Mouse (Mus musculus) lung, postnatal 25 days (tissue): ENCODE data around the gene Coq7.

Source experiments
- DNase-seq: peaks from one replicate; pipeline ENCODE4 v3.0.0; 2022; ENCODE audit warnings: low spot score

The Coq7 gene

DNA sequence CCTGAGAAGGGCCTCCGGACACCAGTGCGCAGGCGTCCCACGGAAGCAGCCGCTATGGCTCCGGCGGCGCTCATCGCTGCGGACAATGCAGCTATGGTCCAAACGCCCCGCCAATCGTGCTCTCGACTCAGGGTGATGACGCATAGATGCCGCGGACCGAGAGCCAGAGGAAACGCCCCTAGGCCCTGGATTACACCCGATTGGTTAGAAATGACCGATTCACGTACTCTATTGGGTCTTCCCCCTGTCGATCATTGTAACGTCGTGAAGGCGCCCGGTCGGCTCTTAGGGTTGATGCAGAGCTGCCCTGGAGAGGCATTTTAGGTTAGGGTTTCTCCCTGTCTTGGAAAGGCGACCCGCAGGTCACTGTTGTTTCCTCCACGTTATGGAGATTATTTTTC is at the start of gene Coq7:
Gene Coq7 (minus strand): TSS at position 179 of the 401 bp plus-strand sequence.
- peak; percentile 96 for DNase-seq

DNA sequence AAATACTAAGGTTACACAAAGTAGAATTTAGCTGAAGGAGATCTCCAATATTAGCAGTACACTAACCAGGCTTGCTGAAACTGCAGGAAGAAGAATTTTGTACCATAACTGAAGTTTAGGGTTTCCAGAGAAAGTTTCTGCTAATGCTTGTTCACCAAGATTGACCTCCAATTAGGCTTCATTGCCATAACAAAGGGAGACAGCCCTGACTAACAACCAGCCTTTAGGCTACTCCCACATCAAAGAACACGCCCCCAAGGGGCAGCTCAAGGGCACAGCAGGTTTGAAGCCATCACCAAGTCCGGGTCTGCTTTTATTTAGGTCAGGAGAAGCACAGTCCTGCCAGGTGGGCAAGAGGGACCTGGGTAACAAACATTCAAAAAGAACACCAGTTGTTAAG is 46.8 kb upstream of the Coq7 start:
- no peak for DNase-seq

DNA sequence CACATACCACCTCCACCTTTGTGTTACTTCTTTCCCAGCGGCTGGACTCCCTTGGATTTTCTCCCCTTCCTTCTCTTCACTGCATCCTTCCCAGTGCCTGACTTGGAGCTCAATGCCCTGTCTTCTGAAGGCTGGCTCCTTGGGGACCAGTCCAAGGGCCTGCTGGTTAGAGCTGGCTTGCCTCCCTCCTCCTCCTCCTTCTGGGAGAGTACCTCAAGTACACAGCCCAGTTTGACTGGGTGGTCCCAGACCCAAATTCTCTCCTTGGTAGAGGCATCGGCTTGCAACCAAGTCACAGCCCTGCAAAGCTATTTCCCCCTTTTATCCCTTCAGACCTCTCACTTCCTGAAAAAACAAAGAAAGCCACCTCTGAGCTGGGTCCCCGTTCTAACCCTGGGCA is 45.1 kb upstream of the Coq7 start:
- DNase-seq: no peak

DNA sequence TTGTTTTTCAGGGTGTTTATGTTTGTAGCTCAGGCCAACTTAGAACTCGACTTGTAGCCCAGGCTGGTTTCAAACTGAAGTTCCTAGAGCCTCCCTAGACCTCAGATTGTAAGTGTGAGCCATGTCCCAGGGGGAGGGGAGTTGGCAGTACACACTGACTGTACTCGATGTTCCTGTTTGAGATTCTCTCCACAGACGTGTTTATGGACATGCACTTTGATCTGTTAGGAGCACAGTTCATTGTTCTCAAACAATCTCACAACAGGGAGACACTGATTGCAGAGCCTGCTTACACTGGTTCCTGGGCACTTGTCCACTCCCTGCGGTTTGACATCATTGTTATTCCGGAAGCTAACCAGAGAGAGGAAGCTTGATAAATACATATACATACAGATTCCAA is 38.9 kb upstream of the Coq7 start:
- DNase-seq: peak; percentile 63

DNA sequence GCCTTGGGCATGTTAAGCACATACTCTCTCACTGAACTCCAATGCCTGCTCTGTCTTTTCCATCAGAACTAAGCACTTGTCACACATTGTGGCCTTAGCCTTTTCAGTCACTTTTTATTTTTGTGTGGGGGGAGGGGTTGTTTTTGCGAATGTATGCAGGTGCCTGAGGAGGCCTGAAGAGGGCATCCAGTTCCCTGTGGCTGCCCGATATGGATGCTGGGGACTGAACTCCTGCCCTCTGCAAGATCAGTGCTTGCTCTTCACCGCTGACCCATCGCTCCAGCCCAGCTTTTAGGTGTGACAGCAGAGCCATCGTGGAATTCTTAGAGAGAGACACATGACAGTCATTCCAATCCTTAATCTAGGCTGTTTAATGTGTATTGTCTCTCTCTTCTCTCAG is 38.2 kb upstream of the Coq7 start:
- no peak for DNase-seq

DNA sequence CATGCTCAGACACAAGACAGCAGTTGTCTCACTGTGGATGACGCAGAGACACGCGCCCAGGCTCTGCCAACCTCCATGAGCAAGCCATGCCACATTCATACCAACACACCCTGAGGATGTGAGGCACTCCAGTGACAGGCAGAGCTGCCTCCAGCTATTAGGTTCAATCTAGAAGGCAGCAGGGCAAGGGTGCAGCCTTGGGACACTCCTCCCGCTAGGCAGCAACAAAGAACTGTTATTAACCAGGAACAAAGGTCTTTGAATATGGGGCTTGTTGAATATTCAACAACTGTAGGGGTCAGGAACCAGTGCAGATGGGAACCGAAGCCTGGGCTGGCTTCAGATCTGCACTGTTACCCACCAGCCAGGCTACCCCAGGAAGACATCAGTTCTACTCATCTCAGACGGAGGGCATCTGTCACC is 36.0 kb upstream of the Coq7 start:
- no peak for DNase-seq

DNA sequence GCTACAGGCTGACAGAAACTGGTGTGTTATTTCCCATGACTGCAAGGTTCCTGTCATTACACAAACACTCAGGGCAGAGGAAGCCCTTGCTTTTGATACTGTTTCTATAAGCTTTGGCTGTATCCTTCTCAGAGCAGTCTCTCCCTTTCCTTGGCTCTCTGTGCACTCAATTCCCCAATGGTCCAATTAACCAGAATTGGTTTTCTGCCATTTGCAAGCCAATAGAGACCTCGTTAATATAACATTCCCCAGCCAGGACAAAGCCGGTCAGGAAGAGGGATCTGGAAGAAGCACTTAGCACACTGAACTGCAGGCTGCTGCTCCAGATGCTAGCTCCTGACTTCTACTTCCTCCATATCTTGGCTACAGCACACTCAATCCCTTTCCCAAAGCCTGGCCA is 21.1 kb upstream of the Coq7 start:
- no peak for DNase-seq

DNA sequence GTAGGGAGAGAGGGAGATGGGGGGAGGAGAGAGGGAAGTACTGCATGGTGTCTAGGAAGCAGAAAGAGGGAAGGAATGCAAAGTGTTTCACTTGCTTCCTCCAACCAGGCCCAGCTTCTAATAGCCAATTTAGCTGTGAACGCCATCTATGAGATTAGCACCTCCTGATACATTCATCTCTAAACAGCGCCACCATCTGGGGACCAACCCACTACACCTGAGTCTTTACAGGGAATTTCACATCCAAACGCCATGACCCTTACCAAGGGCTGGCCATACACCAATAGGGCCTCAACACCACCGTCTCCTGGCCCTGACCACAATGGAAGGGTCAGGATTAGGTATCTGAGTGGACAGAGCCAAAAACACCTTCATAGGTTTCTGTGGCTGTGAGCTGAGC is 20.7 kb upstream of the Coq7 start:
- DNase-seq: peak; percentile 38

DNA sequence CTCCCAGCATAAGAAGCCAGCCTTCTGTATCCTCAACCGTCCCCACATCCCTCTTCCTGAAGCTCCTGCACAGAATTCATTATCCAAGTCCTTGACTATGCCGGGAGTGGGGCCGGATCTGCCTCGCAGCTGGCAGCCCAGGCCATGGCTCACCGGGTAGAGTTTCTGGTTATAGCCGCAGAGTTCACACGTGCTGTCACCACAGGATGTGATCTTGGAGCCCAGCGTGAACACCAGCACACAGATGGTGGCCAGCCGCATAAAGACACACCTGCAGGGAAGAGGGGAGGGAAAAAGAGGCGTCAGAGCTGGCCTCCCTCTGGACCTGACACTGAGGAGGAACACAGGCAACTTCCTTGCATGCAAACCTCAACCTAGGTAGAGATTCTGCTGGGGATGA is 14.3 kb upstream of the Coq7 start:
- DNase-seq: no peak

DNA sequence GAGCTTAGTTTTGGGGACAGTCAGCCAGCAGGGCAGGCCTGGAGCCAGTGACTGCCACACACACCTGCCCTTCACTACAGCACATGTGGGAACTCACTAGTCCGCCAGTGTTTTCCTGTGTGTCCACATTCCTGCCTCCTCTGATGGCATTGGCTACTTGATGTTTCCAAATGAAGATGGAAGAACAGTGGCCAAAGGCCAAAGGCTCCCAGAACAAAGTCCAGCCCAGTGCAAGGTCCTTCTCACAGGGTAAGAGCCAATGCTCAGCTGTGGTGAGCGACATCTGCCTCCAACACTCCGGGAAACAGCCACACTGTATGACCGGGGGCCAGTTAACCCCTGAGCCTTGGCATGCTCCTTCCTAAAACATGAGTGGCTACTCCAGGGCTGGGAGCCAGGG is 11.0 kb upstream of the Coq7 start:
- no peak for DNase-seq

DNA sequence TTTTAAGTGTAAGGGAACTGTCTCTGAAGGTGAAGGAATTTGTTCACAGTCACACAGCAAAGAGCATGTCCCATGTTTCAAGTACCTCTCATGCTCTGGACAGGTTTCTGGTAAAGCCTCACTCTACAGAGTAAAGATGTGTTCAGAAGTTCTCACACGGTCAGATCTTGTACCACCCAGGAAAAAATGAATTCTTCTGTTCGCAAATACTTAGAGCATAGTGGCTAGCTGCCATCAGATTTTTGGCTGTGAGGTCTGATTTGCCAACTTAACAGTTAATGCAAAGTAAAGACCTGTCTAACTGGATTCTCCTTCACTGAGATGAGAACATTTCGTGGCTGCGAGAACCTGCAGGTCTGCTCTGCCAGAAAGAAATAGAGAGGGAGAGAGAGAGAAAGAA is 1.9 kb upstream of the Coq7 start:
- peak; percentile 67 for DNase-seq

DNA sequence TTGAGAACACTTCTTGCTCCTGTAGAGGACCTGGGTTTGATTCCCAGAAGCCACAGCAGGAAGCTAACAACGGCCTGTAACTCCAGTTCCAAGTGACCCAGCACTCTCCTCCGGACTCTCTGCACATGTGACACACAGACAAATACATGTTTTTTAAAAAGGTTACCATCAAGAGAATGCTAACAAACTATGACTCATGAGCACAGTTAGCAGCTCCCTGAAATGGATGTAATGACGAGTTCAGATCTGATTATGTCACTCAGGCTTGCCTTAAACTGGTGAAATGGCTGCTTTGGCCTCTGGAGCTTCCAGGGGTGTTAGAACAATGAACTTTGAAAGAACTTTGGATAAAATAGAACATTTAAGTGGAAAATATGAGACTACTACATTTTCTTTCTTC is 1.2 kb upstream of the Coq7 start:
- DNase-seq: no peak

DNA sequence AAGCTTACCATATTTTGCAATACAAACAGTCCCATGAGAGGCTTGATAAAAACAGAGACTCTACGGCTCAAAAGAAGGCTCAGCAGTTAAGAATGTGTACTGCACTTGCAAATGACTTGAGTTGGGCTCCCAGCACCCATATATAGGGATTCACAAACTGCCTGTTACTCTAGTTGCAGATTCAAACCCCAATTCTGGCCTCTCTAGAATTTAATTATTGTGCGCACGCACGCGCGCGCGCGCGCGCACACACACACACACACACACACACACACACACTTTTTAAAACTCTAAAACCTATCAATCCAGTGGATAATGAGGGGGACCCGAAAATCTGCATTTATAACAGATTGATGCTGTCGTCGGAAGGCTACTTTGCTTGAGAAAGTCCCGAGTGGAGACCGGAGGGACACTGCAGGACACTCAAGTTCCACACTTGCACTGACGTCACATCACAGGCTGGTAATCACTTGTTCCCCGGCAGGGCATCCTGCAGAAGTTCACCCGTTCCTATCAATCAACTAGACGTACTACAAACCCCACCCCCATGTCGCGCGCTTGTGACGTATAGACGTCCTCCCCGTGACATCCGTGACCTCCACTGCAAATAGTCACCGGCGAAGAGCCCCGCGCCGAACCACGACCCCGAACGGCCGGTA is 508 bp downstream of the Coq7 start:
- DNase-seq: peak; percentile 97

DNA sequence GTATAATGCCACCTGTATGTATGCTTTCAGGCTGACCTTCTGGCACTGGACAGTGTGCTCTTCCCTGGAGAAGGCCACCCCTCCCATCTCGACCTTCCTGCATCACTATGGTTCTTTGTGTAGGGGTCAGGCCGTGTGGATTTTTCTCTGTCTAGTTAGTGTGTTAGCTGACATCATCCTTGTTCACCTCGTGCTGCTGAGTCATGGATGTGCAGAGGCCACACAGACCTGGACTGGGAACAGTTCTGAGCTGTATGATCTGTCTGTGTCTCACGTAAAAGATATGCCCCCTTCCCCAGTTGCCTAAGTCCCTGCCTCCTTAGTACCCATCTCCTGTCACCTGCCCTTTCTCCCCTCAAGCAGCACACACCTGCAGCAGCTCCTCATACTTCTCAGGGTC is 6.2 kb downstream of the Coq7 start:
- DNase-seq: no peak

DNA sequence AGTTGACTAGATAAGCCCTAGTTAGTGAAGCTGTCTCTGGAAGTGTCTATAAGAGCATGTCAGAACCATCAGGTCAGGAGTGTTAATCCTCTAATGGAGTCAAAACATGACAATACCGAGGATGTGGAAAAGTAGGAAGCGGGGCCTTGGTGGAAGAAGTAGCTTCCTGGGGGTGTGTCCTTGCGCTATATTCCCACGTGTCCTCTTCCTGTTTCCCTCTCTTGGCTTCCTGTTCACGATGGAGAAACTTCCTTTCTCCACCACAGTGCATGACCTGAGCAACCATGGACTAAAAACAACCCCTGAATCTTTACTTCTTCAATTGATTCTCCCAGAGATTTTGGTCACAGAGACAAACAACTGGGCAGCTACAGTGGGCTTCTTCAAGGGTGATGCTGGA is 11.1 kb downstream of the Coq7 start:
- DNase-seq: no peak

DNA sequence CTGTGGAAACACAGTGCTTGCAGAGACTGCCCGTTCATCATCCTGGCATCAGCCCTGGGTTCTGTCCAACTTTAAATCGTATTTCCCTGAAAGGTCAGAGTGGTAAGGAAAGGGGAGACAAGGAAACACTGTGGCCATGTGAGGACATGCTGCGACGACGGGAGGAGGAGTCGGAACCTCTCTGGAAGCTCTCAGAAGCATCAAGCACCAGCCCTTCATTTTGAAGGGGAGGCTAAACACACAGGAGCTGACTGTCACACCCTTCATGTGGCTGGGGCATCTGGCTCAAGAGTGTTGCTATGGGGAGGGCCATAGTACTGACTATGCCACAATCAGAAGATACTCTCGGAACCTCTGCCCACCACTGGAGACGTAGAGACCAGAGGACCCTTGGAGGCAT is 13.5 kb downstream of the Coq7 start:
- peak; percentile 50 for DNase-seq

DNA sequence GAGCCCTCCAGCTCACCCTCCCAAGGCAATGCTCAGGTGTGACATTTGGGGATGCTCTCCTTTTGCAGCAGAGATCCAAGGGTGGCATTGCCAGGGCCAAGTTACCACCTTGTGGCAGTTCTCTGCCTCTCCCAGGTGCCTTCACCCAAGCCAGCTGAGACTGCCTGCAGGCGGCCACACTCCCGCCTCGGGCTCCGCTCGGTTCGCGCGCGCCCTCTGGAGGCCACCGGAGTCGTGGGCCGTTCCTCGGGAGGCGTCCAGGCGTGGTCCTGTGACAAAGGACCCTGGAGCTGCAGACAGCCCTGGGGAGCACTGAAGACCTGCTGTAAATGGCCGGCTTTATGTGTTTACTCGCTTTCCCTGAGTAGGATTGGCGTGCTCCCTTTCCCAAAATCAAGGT is 14.5 kb downstream of the Coq7 start:
- peak; percentile 81 for DNase-seq

DNA sequence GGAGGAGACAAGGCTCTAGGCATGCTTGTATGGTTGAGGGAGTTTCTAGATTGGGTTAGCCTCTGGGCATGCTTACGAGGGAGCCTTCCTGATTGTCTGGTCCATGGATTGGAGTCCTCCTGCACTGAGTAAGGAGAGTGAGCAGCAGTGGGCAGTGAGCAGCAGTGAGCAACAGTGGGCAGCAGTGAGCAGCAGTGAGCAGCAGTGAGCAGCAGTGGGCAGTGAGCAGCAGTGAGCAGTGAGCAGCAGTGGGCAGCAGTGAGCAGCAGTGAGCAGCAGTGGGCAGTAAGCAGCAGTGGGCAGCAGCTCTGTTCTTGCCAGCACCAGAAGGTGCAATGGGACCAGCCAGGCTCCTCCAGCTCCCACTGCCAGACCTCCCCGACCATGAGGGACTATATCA is 15.3 kb downstream of the Coq7 start:
- DNase-seq: peak; percentile 31

DNA sequence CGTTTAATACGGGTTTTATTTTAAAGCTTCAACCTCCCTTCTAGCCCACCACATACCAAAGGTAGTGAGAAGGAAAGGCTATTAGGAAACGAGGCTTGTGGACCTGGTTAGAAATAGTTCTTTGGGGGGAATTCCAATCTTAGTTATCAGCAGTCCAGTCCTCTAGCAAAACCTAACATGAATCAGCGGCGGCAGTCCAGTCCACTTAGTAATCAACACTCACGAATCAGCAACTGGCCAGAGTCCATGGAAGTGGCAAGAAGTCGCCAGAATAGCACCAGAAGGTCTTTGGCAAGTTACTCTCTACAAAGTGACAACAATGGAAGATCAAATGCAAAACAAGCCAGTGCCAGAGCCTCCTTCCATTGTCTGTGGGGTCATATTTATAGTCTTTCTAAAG is 24.6 kb downstream of the Coq7 start:
- no peak for DNase-seq

DNA sequence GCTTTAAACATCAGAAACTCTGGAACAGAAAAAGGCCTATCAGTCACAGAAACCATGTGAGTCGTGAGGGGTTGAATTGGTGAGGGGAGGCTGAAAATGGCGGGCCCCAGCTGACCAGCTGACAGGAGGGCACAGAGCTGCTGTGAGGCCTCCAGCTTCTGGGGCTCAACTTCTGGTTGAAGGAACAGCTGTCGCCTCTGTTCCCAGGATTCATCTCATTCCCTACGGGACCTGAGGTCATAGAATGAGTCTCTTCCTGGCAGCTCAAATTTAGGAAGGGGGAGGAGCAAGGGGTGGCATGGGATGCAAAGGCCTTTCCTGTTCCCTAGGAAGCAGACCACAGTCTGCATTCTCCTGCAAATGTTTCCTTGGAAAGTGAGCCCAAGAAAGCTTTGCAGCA is 29.3 kb downstream of the Coq7 start:
- no peak for DNase-seq

DNA sequence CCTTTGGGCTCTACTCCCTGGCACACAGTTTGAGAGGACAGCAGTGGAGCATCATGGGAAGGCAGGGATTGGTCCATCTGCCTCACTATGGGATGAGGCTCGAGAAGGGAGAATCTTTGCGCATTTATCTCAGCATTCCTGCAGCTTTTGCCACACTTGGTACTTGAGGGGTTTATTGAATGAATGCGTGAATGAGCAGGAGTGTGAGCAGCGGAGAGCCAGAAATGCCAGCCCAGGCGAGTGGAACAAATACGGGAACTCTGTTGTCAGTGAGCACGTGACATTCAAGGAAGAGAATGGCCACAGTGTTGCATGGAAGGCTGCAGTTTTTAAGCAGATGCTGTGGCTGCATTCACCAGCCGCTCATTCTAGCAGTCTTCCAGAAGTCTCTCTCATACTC is 30.8 kb downstream of the Coq7 start:
- DNase-seq: no peak

DNA sequence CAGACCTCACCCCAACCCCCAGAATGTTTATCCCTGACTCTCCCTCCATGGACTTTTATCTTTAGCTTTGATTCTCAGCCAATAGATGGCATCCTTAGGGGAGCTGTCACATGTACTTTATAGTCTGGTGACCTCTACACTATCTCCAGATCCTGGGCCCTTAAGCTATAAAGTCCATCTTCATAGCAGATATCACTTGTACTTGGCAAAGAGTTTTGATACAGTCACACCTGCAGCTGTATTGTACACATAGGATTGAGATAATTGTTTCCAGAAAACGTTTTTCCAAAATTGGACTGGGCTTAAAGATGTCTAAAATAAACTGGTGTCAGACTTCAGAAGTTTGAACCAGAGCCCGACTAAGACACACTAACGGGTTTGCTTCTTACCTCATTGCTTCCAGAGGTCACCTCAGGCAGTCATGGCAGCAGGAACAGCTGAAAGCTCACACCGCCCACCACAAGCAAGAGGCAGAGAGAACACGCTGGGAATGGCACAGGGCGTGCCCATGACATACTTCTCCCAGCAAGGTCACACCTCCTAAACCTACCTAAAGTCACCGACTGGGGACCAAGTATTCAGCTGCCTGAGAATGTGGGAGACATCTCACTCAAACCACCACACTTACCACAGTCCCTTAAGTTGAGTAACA is 33.2 kb downstream of the Coq7 start:
- DNase-seq: no peak

DNA sequence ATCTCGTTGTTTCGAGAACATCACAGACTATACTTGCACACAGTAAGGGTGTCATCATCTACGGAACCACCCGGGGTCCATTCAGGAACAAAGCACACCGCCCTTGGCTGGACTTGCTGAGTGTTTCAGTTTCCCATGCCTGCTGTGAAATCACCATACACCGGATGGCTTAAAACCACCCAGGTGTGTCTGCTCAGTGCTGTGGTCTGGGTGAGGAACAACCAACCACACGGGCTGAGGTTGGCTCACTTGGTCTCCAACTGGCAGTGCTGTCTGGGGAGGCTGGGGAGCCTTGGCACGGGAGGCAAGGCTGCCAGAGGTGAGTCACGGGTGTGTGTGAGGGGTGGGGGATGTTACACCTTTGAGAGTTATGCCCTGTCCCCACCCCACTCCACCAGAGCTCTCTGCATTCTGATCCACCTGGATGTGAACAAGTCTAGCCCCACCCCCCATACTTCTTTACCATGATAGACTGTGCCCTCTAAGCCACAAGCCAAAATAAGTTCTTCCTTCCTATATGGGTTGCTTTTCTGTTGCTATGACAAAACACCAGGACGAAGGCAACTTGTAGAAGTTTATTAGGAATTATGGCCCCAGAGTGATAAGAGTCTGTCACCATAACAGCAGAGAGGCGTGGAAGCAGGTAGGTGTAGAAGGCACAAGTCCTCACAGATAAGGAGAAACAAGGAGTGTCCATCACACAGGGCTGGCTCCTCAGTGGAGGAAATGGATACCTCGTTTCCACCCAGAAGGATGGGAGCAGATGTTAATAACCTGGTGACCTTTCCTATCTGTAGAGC is 34.0 kb downstream of the Coq7 start:
- no peak for DNase-seq
